Mouse (Mus musculus) heart, embryonic 12.5 days (tissue): Measurements from ENCODE around the gene Lce1a1. TPM values are rescaled to one million over a fixed set of nuclear protein-coding genes. Genes with fewer than 3 reads are reported as not detected.
"Not testable (repeated sequence)": the region's sequence is repeated elsewhere in the genome, so short reads cannot be mapped to it uniquely, and the experiment has no call there.

Experiments
- ATAC-seq: fragments of 200-750 bp; cut with Nextera tagmentation; 2 replicates; pipeline ENCODE4 v1.8.0; 2017; ENCODE audit warnings: moderate TSS enrichment, moderate library complexity; ENCODE audit not compliant: insufficient number of reproducible peaks, low FRiP score
- H3K27ac ChIP-seq: fragments of 300-500 bp; sonication (generic); 2 replicates; pipeline ENCODE4 v1.5.1; 2016; ENCODE audit warnings: mild to moderate bottlenecking, moderate library complexity; ENCODE audit not compliant: poor library complexity, severe bottlenecking
- H3K27me3 ChIP-seq: fragments of 300-500 bp; sonication (generic); replicated peaks from 2 replicates; pipeline ENCODE4 v1.6.1; 2016; ENCODE audit warnings: mild to moderate bottlenecking, moderate library complexity
- H3K36me3 ChIP-seq: fragments of 300-500 bp; sonication (generic); 2 replicates; pipeline ENCODE4 v1.6.1; 2016; ENCODE audit warnings: mild to moderate bottlenecking, moderate library complexity
- H3K4me1 ChIP-seq: fragments of 300-500 bp; sonication (generic); replicated peaks from 2 replicates; pipeline ENCODE4 v1.6.1; 2016; ENCODE audit warnings: mild to moderate bottlenecking
- H3K4me2 ChIP-seq: fragments of 300-500 bp; sonication (generic); 2 replicates; pipeline ENCODE4 v1.6.1; 2016; ENCODE audit warnings: mild to moderate bottlenecking, moderate library complexity
- H3K4me3 ChIP-seq: fragments of 300-500 bp; sonication (generic); 2 replicates; pipeline ENCODE4 v1.5.1; 2016; ENCODE audit warnings: mild to moderate bottlenecking
- H3K9ac ChIP-seq: fragments of 300-500 bp; sonication (generic); 2 replicates; pipeline ENCODE4 v1.6.1; 2016; ENCODE audit warnings: mild to moderate bottlenecking, moderate library complexity
- H3K9me3 ChIP-seq: fragments of 300-500 bp; sonication (generic); replicated peaks from 2 replicates; pipeline ENCODE4 v1.6.1; 2016; ENCODE audit warnings: mild to moderate bottlenecking, moderate library complexity
- WGBS: fragments of 180-500 bp; shearing (Covaris S2); methylation state at CpG from one replicate; pipeline ENCODE4 v1.1.7; 2016; 5-methylcytosine and 5-hydroxymethylcytosine counted together
- polyA plus RNA-seq: library from polyadenylated mRNA; unstranded; fragments of >200 nt; fragmentation: Nextera tagmentation; extraction: Ambion mirVana; gene quantifications from 2 replicates; pipeline ENCODE4 v1.2.1, GENCODE M21; 2016

Gene Lce1a1
- polyA plus RNA-seq, result not detected in 2 replicates

DNA sequence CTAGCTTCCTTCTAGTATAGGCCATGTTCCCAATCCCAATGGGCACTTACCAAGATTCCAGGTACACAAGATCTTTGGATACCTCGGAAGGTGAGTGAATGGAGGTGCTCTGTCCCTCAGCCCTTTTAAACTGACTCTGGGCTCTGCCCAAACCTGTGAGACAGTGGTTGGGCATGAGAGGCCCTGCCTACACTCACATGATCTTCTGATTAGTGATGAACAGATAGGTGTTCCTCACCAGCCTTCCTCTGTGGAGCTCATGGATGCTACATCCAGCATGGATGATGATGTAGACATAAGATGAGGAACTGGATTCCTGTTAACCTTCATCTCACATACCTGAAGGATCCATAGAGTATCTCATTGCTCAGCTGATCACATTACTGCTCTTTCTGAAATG lies at the start of gene Lce1a1:
Gene Lce1a1, minus strand, starts transcription at position 101 of the 400 bp plus-strand sequence.
- no peaks in the 10 kb centered on the region for H3K27me3 ChIP-seq
- no peak within 1 kb of the TSS for H3K27ac ChIP-seq
- H3K9me3 ChIP-seq, result no peaks in the 10 kb centered on the region
- H3K4me1 ChIP-seq, result no peaks in the 10 kb centered on the region
- H3K36me3 ChIP-seq, result no peaks in the 10 kb centered on the region
- 70% methylated on average over 1 of the region's 1 CpGs for WGBS
- H3K4me2 ChIP-seq, result no peak within 1 kb of the TSS
- no peak within 1 kb of the TSS for H3K4me3 ChIP-seq
- H3K9ac ChIP-seq, result no peak within 1 kb of the TSS
- no peak for ATAC-seq

DNA sequence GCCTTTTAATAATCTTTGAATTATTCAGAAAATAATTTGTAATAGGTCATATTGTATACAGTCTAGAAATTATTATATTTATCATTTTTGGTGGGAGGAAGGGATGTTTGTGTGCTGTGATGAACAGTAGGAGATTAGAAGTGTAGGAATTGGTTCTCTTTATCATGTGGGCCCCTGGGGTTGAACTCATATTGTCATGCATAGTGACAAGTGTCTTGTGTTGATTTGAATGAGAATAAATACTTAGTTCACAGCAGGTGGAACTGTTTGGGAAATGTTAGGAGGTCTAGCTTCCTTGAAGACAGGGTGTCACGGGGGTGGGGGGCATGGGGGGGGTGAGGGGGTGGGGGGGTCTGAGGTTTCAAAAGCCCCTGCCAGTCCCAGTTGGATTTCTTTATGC lies 46.5 kb upstream of the Lce1a1 start:
- H3K4me3 ChIP-seq, result no peak overlapping the region
- WGBS, result 14% methylated on average over 1 of the region's 1 CpGs
- H3K36me3 ChIP-seq, result no peaks in the 10 kb centered on the region
- ATAC-seq, result no peak
- no peaks in the 10 kb centered on the region for H3K9me3 ChIP-seq
- no peak overlapping the region for H3K9ac ChIP-seq
- no peaks in the 10 kb centered on the region for H3K27me3 ChIP-seq
- no peak overlapping the region for H3K27ac ChIP-seq
- no peak overlapping the region for H3K4me2 ChIP-seq
- H3K4me1 ChIP-seq, result no peaks in the 10 kb centered on the region

- Histone ChIP-seq H3K4me1 (no peaks in the 10 kb centered on the region), H3K4me2 (no peak overlapping the region), H3K4me3 (no peak overlapping the region), H3K27ac (no peak overlapping the region), H3K36me3 (no peaks in the 10 kb centered on the region), H3K9me3 (no peaks in the 10 kb centered on the region), H3K27me3 (no peaks in the 10 kb centered on the region), H3K9ac (no peak overlapping the region)
- ATAC-seq, result no peak
Measured at GRCm38 (mm10) chr3:92691688-92692087, 43.6 kb upstream of the Lce1a1 start.

- peak overlapping the region; percentile 16; the same call in 1 of the 2 replicates for H3K4me2 ChIP-seq
- H3K9ac ChIP-seq, H3K4me3 ChIP-seq, H3K4me1 ChIP-seq, H3K27ac ChIP-seq, H3K9me3 ChIP-seq, ATAC-seq, H3K27me3 ChIP-seq, H3K36me3 ChIP-seq: not testable (repeated sequence)
- WGBS, result 58% methylated on average over 16 of the region's 16 CpGs
Measured at GRCm38 (mm10) chr3:92689154-92689553, 41.0 kb upstream of the Lce1a1 start.

GRCm38 (mm10) chr3:92687110-92687509 lies 39.0 kb upstream of the Lce1a1 start, which contains the start of gene Lce1d:
Gene Lce1d, minus strand, starts transcription at chr3:92687210.
- WGBS, result 61% methylated on average over 2 of the region's 2 CpGs
- Histone ChIP-seq H3K4me2 (no peak within 1 kb of the TSS), H3K9me3 (no peaks in the 10 kb centered on the region), H3K9ac (no peak within 1 kb of the TSS), H3K27ac (no peak within 1 kb of the TSS), H3K27me3 (no peaks in the 10 kb centered on the region), H3K4me1 (no peaks in the 10 kb centered on the region), H3K4me3 (no peak within 1 kb of the TSS), H3K36me3 (no peaks in the 10 kb centered on the region)
- ATAC-seq, result no peak

DNA sequence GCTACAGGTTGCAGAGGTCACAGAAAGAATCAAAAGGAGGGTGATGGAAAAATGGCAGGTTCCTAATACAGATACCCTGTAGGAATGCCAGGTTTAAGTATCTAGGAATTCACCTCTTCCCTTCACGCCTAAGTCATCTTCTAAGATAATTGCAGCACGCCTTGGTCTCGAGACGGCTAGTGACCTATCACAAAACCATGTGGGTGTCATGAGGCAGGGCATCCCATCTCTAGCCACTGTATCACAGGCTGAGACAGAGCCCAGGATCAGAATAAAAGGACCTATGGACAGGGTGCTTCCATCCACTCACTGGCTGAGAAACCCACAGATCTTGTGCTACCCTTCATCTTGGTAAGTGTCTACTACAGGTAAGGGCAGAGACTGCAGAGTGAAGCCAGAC lies 30.8 kb upstream of the Lce1a1 start, which contains the start of gene Lce1c:
Gene Lce1c, plus strand, starts transcription at position 301 of the 400 bp plus-strand sequence.
- no peak within 1 kb of the TSS for H3K4me2 ChIP-seq
- H3K27ac ChIP-seq, result no peak within 1 kb of the TSS
- H3K36me3 ChIP-seq, result no peaks in the 10 kb centered on the region
- H3K4me1 ChIP-seq, result no peaks in the 10 kb centered on the region
- no peak within 1 kb of the TSS for H3K4me3 ChIP-seq
- H3K27me3 ChIP-seq, result no peaks in the 10 kb centered on the region
- WGBS, result 81% methylated on average over 4 of the region's 4 CpGs
- no peaks in the 10 kb centered on the region for H3K9me3 ChIP-seq
- no peak for ATAC-seq
- no peak within 1 kb of the TSS for H3K9ac ChIP-seq

- no peak within 1 kb of the TSS for H3K4me3 ChIP-seq
- H3K27me3 ChIP-seq, result no peaks in the 10 kb centered on the region
- no peak within 1 kb of the TSS for H3K9ac ChIP-seq
- H3K27ac ChIP-seq, result no peak within 1 kb of the TSS
- no peaks in the 10 kb centered on the region for H3K9me3 ChIP-seq
- H3K4me2 ChIP-seq, result no peak within 1 kb of the TSS
- H3K36me3 ChIP-seq, result no peaks in the 10 kb centered on the region
- no peaks in the 10 kb centered on the region for H3K4me1 ChIP-seq
- ATAC-seq, result no peak
Measured at GRCm38 (mm10) chr3:92670215-92670614, 22.1 kb upstream of the Lce1a1 start, which contains the start of gene Lce1a2. Gene Lce1a2, minus strand, starts transcription at chr3:92670315.

- Histone ChIP-seq H3K4me2 (no peak within 1 kb of the TSS), H3K27me3 (no peaks in the 10 kb centered on the region), H3K27ac (no peak within 1 kb of the TSS), H3K36me3 (no peaks in the 10 kb centered on the region), H3K9me3 (no peaks in the 10 kb centered on the region), H3K9ac (no peak within 1 kb of the TSS), H3K4me1 (no peaks in the 10 kb centered on the region), H3K4me3 (no peak within 1 kb of the TSS)
- no peak for ATAC-seq
Measured at GRCm38 (mm10) chr3:92656826-92657225, 8.7 kb upstream of the Lce1a1 start, which contains the start of gene Lce1b. Gene Lce1b, minus strand, starts transcription at chr3:92656926.

DNA sequence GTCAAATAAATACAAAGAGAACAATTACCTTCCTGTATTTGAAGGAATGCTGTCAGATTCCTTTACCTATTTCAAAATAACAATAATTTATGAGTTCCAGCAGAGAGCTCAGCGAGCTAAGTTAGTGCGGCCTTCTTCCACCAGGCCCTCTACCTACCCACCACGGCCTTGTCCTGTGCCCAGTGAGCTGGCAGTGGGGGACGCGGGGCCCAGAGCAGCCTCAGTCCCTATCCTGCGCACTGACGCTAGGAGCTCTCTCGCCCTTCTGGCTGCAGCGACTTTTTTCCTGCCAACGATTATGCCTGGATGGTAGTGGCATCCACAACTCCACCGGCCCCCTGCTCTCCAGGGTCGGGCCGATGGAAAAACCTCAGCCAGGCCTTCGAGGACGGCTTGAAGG lies 8.3 kb downstream of the Lce1a1 start:
- Histone ChIP-seq H3K4me1 (no peaks in the 10 kb centered on the region), H3K4me2 (no peak overlapping the region), H3K9ac (no peak overlapping the region), H3K4me3 (no peak overlapping the region), H3K9me3 (no peaks in the 10 kb centered on the region), H3K36me3 (no peaks in the 10 kb centered on the region), H3K27me3 (no peaks in the 10 kb centered on the region), H3K27ac (no peak overlapping the region)
- ATAC-seq, result no peak
- WGBS, result 88% methylated on average over 15 of the region's 15 CpGs

DNA sequence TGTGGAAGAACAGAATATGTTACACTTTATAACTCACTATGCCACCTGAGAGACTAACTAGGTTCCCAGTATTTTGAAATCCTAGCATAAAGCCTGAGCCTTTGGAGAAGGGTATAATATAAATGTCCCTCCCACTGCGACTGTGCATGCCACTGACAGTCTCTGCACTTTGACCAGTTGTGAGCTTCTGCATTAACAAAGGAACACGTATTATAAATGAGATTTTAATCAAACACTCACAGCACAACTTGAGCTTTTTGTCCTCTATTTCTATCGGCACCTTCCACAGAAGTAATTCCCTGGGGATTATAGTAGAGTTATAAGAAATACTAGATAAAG lies 9.5 kb downstream of the Lce1a1 start:
- no peak for ATAC-seq

DNA sequence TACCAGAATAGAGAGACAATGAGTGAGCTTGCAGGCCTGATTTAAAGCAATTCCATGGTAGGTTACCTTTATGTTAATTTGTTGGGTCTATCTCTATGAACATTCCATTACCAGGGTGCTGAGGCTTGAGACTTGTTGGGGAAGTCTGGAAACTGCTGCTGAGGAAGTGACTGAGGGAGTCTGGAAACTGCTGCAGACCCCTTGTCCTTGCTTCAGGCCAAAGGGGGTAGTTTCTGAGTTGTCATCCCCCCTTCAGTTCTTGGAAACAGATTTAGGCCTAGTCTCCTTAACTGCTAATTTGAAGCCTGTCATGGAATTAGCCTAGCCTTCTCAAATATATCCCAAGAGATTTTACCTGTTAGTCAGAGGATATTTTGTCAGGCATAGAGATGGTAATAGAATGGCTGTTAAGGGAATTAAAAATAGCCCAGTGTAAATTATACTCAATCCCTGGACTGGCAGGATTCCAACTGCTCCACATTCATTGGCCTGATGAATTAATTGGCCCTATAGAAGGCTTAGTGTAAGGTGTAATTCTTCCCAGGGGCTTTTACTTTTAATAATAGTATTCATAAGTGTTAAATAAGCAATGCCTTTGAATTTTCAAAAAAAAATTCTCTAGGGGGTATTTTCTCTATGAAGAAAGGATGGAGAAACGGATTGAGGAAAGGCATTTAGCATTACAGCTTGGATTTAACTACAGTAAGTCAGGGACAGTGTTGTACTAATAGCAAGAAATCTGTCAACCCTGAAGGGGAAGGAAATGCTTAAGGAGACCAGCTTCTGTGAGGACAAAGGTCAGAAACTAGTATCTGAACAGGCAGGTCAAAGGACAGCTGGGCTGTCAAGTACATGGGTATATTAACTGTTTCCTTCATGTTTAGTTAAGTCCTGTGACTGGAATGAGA lies 10.1 kb downstream of the Lce1a1 start:
- H3K27ac ChIP-seq, result no peak overlapping the region
- no peaks in the 10 kb centered on the region for H3K4me1 ChIP-seq
- no peak overlapping the region for H3K4me2 ChIP-seq
- no peaks in the 10 kb centered on the region for H3K36me3 ChIP-seq
- 47% methylated on average over 1 of the region's 1 CpGs for WGBS
- no peak overlapping the region for H3K4me3 ChIP-seq
- no peaks in the 10 kb centered on the region for H3K27me3 ChIP-seq
- H3K9me3 ChIP-seq, result no peaks in the 10 kb centered on the region
- no peak overlapping the region for H3K9ac ChIP-seq
- ATAC-seq, result no peak

More for the DNA sequence above, 9.5 kb downstream of the Lce1a1 start:
- Histone ChIP-seq H3K4me3 (no peak overlapping the region), H3K4me2 (no peak overlapping the region), H3K36me3 (no peaks in the 10 kb centered on the region), H3K27me3 (no peaks in the 10 kb centered on the region), H3K27ac (no peak overlapping the region), H3K9ac (no peak overlapping the region), H3K4me1 (no peaks in the 10 kb centered on the region), H3K9me3 (no peaks in the 10 kb centered on the region)
- 78% methylated on average over 3 of the region's 3 CpGs for WGBS

DNA sequence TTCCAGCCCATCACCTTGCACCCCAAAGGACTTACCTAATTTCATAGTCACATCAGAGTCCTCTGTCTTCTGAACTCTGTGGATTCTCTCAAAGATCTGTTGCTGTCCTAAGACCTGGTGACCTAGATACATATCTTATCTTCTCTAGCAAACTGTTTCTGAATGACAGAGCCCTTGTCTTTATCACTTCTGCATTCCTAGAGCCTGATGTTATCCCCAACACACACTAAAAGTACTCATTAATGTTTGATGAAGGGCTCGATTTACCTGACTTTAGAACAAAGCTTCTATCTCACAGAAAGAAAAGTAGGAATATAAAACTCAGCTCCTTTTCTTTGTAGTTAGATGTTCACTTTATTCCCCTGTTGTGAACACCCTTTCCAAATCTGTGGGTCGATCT lies 26.5 kb downstream of the Lce1a1 start, which contains the start of gene Lce6a:
Gene Lce6a, minus strand, starts transcription at position 101 of the 400 bp plus-strand sequence.
- Histone ChIP-seq H3K36me3 (no peaks in the 10 kb centered on the region), H3K4me2 (no peak within 1 kb of the TSS), H3K27ac (no peak within 1 kb of the TSS), H3K4me3 (no peak within 1 kb of the TSS), H3K27me3 (no peaks in the 10 kb centered on the region), H3K4me1 (no peaks in the 10 kb centered on the region), H3K9ac (no peak within 1 kb of the TSS), H3K9me3 (no peaks in the 10 kb centered on the region)
- WGBS, result 62% methylated on average over 2 of the region's 2 CpGs
- ATAC-seq, result no peak
